Mouse (Mus musculus): ENCODE results near the gene Slc33a1. TPM values are rescaled to one million over a fixed set of nuclear protein-coding genes. Genes with fewer than 3 reads are reported as not detected.

The Slc33a1 gene
- total RNA-seq, 2 experiments from 2014 or later = 29.7 to 30.2 TPM

DNA sequence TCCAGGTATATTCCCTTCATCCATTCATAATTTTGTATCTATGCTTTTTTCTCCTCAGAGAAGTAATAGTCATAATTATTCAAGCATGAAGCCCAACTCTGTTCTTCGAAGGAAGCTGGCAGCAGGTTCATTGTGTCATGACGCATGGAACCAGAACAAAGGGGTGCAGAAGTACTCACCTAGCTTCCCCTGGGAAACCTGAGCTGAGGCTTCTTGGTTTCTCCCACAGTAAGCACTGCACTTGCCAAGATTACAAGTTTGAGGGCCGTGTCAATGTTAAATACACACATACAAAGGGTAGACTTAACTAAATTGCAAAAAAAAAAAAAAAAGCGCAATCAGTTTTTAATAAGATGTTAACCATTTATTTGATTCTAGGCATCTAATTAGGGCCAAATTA, 68.3 kb downstream of the Slc33a1 start:
- intact Hi-C loops (cut with DNase I) = no loop called here
- Histone ChIP-seq H3K27ac (no peak overlapping the region), H3K4me3 (no peak overlapping the region)
- no peak for TF ChIP-seq CTCF (IDR thresholded peaks at IDR 0.05)
- DNase-seq (ENCODE audit: extremely low spot score in 1 of 2, low spot score in 2 of 2) = no peak

DNA sequence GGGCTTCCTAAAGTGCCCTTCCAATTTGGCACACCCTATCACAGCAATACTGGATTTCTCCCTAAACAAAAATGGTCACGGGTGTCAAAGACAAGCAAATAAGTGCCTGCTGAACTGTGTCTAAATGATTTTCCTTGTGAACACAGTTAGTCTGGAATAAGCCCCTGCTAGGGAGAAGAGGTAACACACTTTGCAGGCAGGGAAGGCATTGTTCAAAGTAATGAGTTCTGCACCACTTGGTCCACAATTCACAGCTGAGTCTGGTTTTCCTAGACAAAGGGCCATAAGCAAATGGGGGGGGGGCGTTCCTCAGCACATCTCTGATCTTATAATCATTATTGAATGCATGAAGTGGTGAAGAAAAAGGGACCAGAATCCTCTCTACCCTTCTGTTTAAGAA, 68.8 kb downstream of the Slc33a1 start:
- H3K27ac ChIP-seq = no peak overlapping the region
- DNase-seq (ENCODE audit: extremely low spot score in 1 of 2, low spot score in 2 of 2) = no peak
- no peak overlapping the region for H3K4me3 ChIP-seq
- TF ChIP-seq CTCF (IDR thresholded peaks at IDR 0.05) = no peak
- intact Hi-C loops (cut with DNase I) = no loop called here

DNA sequence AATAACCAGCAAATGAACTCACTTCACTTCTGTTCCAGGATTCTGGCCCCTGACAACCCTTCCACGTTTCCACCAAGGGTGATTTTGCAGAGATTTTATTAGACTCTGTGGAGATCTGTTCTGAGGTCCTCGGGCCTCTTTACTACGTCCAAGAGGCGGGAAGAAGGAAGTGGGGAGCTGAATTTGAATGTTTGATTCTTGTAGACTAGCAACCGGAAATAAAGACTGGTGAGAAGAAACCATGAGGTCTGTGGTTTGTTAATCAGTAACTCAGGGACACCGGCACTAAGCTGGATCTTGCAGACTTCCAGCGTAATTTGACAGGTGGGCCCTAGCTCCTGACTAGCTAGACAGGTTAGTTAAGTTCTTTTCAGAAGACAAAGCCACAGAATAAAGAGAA, 70.9 kb downstream of the Slc33a1 start:
- DNase-seq (ENCODE audit: extremely low spot score in 1 of 2, low spot score in 2 of 2) = no peak
- Histone ChIP-seq H3K27ac (no peak overlapping the region), H3K4me3 (no peak overlapping the region)
- TF ChIP-seq CTCF (IDR thresholded peaks at IDR 0.05) = no peak
- intact Hi-C loops (cut with DNase I) = no loop called here

DNA sequence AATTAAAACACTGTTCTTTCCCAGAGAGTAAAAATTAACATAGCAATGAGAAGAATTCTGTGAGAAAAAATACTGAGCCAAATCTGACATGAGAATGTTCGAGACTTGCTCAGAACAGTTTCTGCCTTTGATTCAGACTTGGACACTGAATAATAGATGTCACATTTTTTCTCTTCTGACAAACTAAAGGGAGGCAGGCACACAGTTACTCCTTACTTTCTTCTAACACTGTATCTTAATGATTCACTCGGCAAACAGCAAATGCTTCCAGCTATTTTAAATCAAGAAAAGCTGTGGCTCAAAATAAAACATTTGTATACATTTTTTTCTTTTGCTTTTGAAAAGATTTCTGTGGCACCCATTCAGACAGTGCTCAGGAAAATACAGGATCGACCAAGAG, 72.4 kb downstream of the Slc33a1 start:
- intact Hi-C loops (cut with DNase I) = no loop called here
- no peak for TF ChIP-seq CTCF (IDR thresholded peaks at IDR 0.05)

More for the DNA sequence above, 72.4 kb downstream of the Slc33a1 start:
- no peak overlapping the region for H3K4me3 ChIP-seq
- DNase-seq (ENCODE audit: extremely low spot score in 1 of 2, low spot score in 2 of 2) = no peak
- no peak overlapping the region for H3K27ac ChIP-seq

Other genes starting within 250 kb of the Slc33a1 start
- 1 to 10 TPM; 6.2 to 8.4 TPM for gene Plch1, start 65.3 kb downstream of the Slc33a1 start, total RNA-seq (2021)
- gene E130311K13Rik, start 35.3 kb downstream of the Slc33a1 start, total RNA-seq (2021) = 10 to 100 TPM; 10.5 to 11.5 TPM
- 10 to 100 TPM; 44.4 to 47.5 TPM for gene Gmps, start 11.3 kb upstream of the Slc33a1 start, total RNA-seq (2021)
- under 1 TPM; 0.28 to 0.43 TPM for gene Vmn2r1, start 116.8 kb upstream of the Slc33a1 start, total RNA-seq (2021)
- gene Vmn2r2, start 177.2 kb upstream of the Slc33a1 start, total RNA-seq (2021) = not detected